Mouse (Mus musculus) liver, embryonic 13.5 days (tissue): ENCODE results near the gene Stox2. TPM values are rescaled to one million over a fixed set of nuclear protein-coding genes. Genes with fewer than 3 reads are reported as not detected.
A peak's percentile ranks its signal among the peaks of the same experiment; 100 is the strongest.

Experiments
- ATAC-seq: fragments of 200-750 bp; cut with Nextera tagmentation; 2 replicates; pipeline ENCODE4 v1.8.0; 2017; ENCODE audit warnings: low read depth, mild to moderate bottlenecking, moderate number of reproducible peaks, moderate library complexity
- DNase-seq: peaks from one replicate; pipeline ENCODE4 v3.0.0; 2022
- H3K27ac ChIP-seq: fragments of 300-500 bp; sonication (generic); 2 replicates; pipeline ENCODE4 v1.5.1; 2015; ENCODE audit warnings: moderate library complexity, mild to moderate bottlenecking, inconsistent platforms
- H3K27me3 ChIP-seq: fragments of 300-500 bp; sonication (generic); 2 replicates; pipeline ENCODE4 v1.6.1; 2015; ENCODE audit warnings: mild to moderate bottlenecking, inconsistent platforms
- H3K36me3 ChIP-seq: fragments of 300-500 bp; sonication (generic); 2 replicates; pipeline ENCODE4 v1.6.1; 2015; ENCODE audit warnings: mild to moderate bottlenecking, inconsistent platforms
- H3K4me1 ChIP-seq: fragments of 300-500 bp; sonication (generic); replicated peaks from 2 replicates; pipeline ENCODE4 v1.6.1; 2015; ENCODE audit warnings: inconsistent platforms
- H3K4me2 ChIP-seq: fragments of 300-500 bp; sonication (generic); 2 replicates; pipeline ENCODE4 v1.6.1; 2015; ENCODE audit warnings: inconsistent platforms, mild to moderate bottlenecking, moderate library complexity
- H3K4me3 ChIP-seq: fragments of 300-500 bp; sonication (generic); replicated peaks from 2 replicates; pipeline ENCODE4 v1.5.1; 2015; ENCODE audit warnings: mild to moderate bottlenecking, inconsistent platforms
- H3K9ac ChIP-seq: fragments of 300-500 bp; sonication (generic); 2 replicates; pipeline ENCODE4 v1.6.1; 2015; ENCODE audit warnings: mild to moderate bottlenecking, inconsistent platforms
- H3K9me3 ChIP-seq: fragments of 300-500 bp; sonication (generic); replicated peaks from 2 replicates; pipeline ENCODE4 v1.6.1; 2016; ENCODE audit warnings: inconsistent platforms
- WGBS: fragments of 180-500 bp; shearing (Covaris S2); methylation state at CpG from one replicate; pipeline ENCODE4 v1.1.7; 2015; ENCODE audit not compliant: insufficient replicate concordance; 5-methylcytosine and 5-hydroxymethylcytosine counted together
- polyA plus RNA-seq: library from polyadenylated mRNA; unstranded; fragments of >200 nt; fragmentation: Nextera tagmentation; extraction: Ambion mirVana; gene quantifications from 2 replicates; pipeline ENCODE4 v1.2.1, GENCODE M21; 2015

Gene Stox2
- polyA plus RNA-seq, 1 experiment from 2014 or later: 0.46 TPM

GRCm38 (mm10) chr8:47263070-47263843, 182.9 kb downstream of the Stox2 start:
- Histone ChIP-seq H3K36me3 (no peaks in the 10 kb centered on the region), H3K27me3 (no peaks in the 10 kb centered on the region), H3K9me3 (no peaks in the 10 kb centered on the region), H3K4me1 (no peaks in the 10 kb centered on the region), H3K4me2 (no peak overlapping the region), H3K27ac (no peak overlapping the region), H3K4me3 (no peak overlapping the region), H3K9ac (no peak overlapping the region)
- no peak for DNase-seq
- WGBS: 67% methylated on average over 17 of the region's 17 CpGs
- ATAC-seq: no peak

- Histone ChIP-seq H3K4me3 (no peak overlapping the region), H3K27me3 (no peaks in the 10 kb centered on the region), H3K4me1 (no peaks in the 10 kb centered on the region), H3K36me3 (no peaks in the 10 kb centered on the region), H3K4me2 (no peak overlapping the region), H3K27ac (no peak overlapping the region), H3K9me3 (no peaks in the 10 kb centered on the region), H3K9ac (no peak overlapping the region)
- ATAC-seq (no peak), DNase-seq (no peak)
- WGBS: 55% methylated on average over 12 of the region's 12 CpGs
Measured at GRCm38 (mm10) chr8:47260751-47261474, 185.2 kb downstream of the Stox2 start.

- H3K27me3 ChIP-seq: no peaks in the 10 kb centered on the region
- no peak overlapping the region for H3K27ac ChIP-seq
- ATAC-seq: no peak
- H3K4me2 ChIP-seq: no peak overlapping the region
- 32% methylated on average over 4 of the region's 4 CpGs for WGBS
- no peak for DNase-seq
- no peak overlapping the region for H3K9ac ChIP-seq
- no peak overlapping the region for H3K4me3 ChIP-seq
- no peaks in the 10 kb centered on the region for H3K9me3 ChIP-seq
- H3K36me3 ChIP-seq: no peaks in the 10 kb centered on the region
- H3K4me1 ChIP-seq: no peaks in the 10 kb centered on the region
Measured at GRCm38 (mm10) chr8:47250832-47251231, 195.3 kb downstream of the Stox2 start.

DNA sequence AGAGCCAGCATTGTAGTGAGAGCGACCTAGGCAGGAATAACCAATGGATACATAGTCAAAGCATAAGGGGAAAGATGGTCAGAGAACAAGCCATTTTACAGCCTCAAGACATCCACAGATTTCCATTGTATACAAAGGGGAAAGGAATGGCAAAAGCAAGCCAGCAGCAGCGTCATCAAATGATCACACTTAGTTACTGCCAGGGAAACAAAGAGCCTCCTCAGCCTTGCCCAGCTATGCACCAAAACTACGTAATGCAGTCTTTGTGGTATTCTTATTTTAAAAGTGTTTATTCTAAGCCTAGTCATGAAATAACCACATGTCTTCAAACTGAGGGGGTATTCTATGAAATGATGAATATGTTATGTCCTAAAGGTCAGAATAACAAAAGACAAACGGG, 201.0 kb downstream of the Stox2 start:
- ATAC-seq (no peak), DNase-seq (no peak)
- WGBS: 57% methylated on average over 4 of the region's 4 CpGs
- no peaks in the 10 kb centered on the region for H3K9me3 ChIP-seq
- H3K36me3 ChIP-seq: no peaks in the 10 kb centered on the region
- H3K27ac ChIP-seq: no peak overlapping the region
- H3K4me1 ChIP-seq: no peaks in the 10 kb centered on the region
- H3K9ac ChIP-seq: no peak overlapping the region
- H3K4me3 ChIP-seq: no peak overlapping the region
- no peaks in the 10 kb centered on the region for H3K27me3 ChIP-seq
- no peak overlapping the region for H3K4me2 ChIP-seq

DNA sequence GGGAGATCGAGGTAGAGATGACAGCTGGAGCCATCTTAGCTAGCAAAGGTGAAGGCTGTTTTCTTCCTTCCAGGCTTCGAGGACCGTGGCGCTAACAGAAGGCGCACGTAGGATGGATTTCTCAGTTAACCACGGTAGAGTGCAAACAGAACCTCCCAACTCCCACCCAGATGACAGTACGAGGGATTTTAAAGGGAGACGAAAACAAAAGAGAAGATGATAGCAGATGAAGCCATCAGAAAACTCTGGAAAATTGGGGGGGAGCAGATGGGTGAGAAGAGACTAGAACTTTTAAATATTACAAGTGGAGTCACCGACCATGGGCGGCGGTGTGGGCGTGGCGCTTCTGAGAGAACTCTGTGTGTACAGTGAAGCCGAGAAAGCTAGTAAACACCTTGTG, 202.0 kb downstream of the Stox2 start:
- 74% methylated on average over 15 of the region's 15 CpGs for WGBS

DNA sequence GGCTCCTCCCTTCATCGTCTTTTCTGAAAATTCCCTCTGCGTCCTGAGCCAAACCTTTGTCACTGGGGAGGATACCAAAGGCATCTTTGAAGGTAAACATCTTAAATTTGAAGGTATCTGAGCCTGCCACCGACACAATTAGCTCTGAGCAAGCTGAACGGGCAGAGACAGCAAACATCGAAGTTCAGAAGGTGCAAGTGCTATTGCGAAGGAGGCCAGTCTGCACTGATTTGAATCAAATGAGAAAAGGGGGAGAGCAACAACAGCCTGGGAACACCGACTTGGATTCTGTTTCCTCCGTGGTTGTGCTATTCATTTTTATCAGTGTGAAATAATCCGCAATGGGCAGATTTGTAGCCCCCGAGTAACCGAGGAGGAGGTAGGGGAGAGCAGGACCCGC, 202.5 kb downstream of the Stox2 start:
- DNase-seq (no peak), ATAC-seq (no peak)
- no peak overlapping the region for H3K4me3 ChIP-seq
- no peak overlapping the region for H3K4me2 ChIP-seq
- WGBS: 70% methylated on average over 12 of the region's 12 CpGs
- no peaks in the 10 kb centered on the region for H3K4me1 ChIP-seq
- no peak overlapping the region for H3K9ac ChIP-seq
- no peak overlapping the region for H3K27ac ChIP-seq
- H3K9me3 ChIP-seq: no peaks in the 10 kb centered on the region
- H3K27me3 ChIP-seq: no peaks in the 10 kb centered on the region
- H3K36me3 ChIP-seq: no peaks in the 10 kb centered on the region

More for the DNA sequence above, 202.0 kb downstream of the Stox2 start:
- Histone ChIP-seq H3K27ac (no peak overlapping the region), H3K4me2 (no peak overlapping the region), H3K36me3 (no peaks in the 10 kb centered on the region), H3K4me3 (no peak overlapping the region), H3K9ac (no peak overlapping the region), H3K4me1 (no peaks in the 10 kb centered on the region), H3K9me3 (no peaks in the 10 kb centered on the region), H3K27me3 (no peaks in the 10 kb centered on the region)
- ATAC-seq (no peak), DNase-seq (no peak)

GRCm38 (mm10) chr8:47243016-47243630, 203.0 kb downstream of the Stox2 start:
- Histone ChIP-seq H3K27me3 (no peaks in the 10 kb centered on the region), H3K27ac (no peak overlapping the region), H3K36me3 (no peaks in the 10 kb centered on the region), H3K9ac (no peak overlapping the region), H3K4me1 (no peaks in the 10 kb centered on the region), H3K4me3 (0 out of 2 replicates have a peak overlapping the region, but pooled peaks have one; percentile 3), H3K4me2 (peak overlapping the region; percentile 34), H3K9me3 (no peaks in the 10 kb centered on the region)
- no peak for DNase-seq
- WGBS: 38% methylated on average over 8 of the region's 8 CpGs
- ATAC-seq: no peak

DNA sequence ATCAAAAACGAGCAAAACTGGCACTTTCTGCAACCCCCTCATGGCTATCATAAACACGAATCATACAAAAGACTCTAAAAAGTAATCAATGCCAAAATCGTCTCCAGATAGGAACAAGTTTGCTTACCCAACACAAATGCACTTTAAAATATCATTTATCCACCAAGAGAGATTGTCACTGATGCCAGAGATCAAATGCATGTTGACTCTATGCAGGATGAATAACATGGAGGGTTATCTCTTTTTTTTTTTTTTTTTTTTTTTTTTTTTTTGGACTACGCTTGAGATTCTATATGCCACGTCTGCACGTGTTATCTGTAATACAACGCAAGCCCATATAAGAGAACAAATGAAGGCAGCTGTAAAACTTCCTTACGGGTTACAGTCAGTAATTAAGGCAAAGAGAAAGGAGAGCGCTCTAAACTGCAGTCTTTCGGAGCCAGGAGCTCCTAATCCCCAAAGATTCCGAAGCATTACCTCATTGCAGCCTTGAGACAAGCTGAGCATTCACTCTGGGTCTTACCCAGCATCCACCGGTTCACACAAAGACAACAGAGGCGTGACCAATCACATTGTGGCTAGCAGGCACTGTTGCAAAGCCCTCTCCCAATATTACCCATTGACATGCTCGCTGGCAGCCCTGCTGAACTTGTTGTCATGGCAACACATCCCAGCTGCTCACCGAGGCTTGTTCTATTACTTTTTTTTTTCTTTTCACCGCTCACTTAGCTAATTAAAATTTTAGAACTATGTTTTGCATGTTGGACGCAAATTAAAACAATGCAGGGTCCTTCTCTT, 203.8 kb downstream of the Stox2 start:
- Histone ChIP-seq H3K4me3 (peak overlapping the region; percentile 3; the same call in 1 of the 2 replicates), H3K36me3 (no peaks in the 10 kb centered on the region), H3K9ac (no peak overlapping the region), H3K9me3 (no peaks in the 10 kb centered on the region), H3K4me1 (no peaks in the 10 kb centered on the region), H3K4me2 (peak overlapping the region; percentile 34), H3K27ac (no peak overlapping the region), H3K27me3 (no peaks in the 10 kb centered on the region)
- no peak for ATAC-seq
- no peak for DNase-seq
- WGBS: 33% methylated on average over 17 of the region's 17 CpGs

GRCm38 (mm10) chr8:47241421-47242078, 204.6 kb downstream of the Stox2 start:
- H3K4me1 ChIP-seq: no peaks in the 10 kb centered on the region
- no peak for ATAC-seq
- no peak for DNase-seq
- no peak overlapping the region for H3K4me2 ChIP-seq
- H3K27me3 ChIP-seq: no peaks in the 10 kb centered on the region
- no peaks in the 10 kb centered on the region for H3K9me3 ChIP-seq
- WGBS: 70% methylated on average over 13 of the region's 13 CpGs
- no peaks in the 10 kb centered on the region for H3K36me3 ChIP-seq
- H3K4me3 ChIP-seq: no peak overlapping the region
- no peak overlapping the region for H3K27ac ChIP-seq
- no peak overlapping the region for H3K9ac ChIP-seq

- H3K4me2 ChIP-seq: no peak overlapping the region
- no peaks in the 10 kb centered on the region for H3K4me1 ChIP-seq
- WGBS: 63% methylated on average over 4 of the region's 4 CpGs
- no peak overlapping the region for H3K9ac ChIP-seq
- H3K9me3 ChIP-seq: no peaks in the 10 kb centered on the region
- H3K27ac ChIP-seq: no peak overlapping the region
- no peak for ATAC-seq
- H3K36me3 ChIP-seq: no peaks in the 10 kb centered on the region
- DNase-seq: no peak
- no peaks in the 10 kb centered on the region for H3K27me3 ChIP-seq
- no peak overlapping the region for H3K4me3 ChIP-seq
Measured at GRCm38 (mm10) chr8:47240871-47241270, 205.3 kb downstream of the Stox2 start.
